Mouse (Mus musculus) kidney, adult 9 months (tissue): ENCODE data around the gene Bcar1.
A peak's percentile ranks its signal among the peaks of the same experiment; 100 is the strongest.

Experiments
- DNase-seq: peaks from one replicate; pipeline ENCODE4 v3.0.0; 2022

The Bcar1 gene

DNA sequence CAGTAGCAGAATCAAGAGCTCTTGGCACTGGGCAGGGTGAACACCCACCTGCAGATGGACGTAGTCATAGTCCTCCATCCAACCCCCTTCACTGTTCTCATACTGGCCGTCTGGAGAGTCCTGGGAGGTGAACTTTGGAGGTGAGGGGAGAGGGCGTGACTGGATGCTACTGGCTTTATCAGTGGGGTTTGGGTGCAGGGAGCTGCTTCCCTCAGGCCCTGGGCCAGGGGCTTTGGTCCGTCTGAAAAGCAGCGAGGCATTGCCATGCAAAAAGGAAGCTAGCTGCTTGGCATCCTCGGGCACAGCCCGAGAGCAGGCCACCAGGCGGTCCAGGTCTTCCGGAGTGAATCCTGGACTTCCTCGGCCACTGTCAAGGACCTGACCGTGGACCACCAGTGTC, 30.3 kb downstream of the Bcar1 start:
- no peak for DNase-seq

DNA sequence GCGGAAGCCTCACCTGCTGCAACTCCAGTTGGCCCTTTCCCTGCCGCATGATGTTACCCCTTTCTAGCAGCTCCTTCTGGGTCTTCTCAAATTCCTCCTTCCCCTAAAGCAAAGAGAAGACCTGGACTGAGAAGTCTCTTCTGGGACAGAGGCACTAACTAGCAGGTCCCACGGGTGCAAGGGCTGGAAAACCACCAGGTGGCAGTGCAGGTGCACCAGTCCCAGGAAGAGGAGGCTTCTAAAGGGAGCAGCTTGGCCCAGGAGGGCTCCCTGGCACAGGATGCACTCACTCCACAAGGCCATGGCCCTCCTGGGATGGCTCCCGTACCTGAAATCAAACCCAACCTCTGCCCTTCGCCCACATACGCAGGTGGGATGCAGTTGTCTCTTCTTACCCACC, 31.0 kb downstream of the Bcar1 start:
- DNase-seq: peak; percentile 82

DNA sequence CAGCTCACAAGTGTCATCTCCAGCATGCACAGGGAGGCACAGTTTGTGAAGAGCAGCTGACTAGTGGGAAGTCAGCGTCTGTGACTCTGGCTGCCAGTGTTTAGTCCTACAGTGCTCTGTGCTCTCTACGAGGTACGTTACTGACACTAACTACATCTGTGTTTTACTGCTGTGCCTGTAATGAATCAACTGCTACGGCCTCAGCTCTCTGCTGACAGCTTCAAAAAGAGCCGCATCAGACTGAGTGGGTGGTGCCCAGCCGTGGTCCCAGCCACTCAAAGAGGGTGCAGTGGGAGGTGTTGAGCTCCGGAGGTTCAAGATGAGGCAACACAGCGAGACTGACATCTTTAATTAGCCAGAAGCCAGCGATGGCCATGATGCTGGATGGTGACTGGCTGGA, 31.5 kb downstream of the Bcar1 start:
- DNase-seq: peak; percentile 17

- DNase-seq: peak; percentile 27
These were observed 32.7 kb downstream of the Bcar1 start for GRCm38 (mm10) chr8:111710777-111711485.

DNA sequence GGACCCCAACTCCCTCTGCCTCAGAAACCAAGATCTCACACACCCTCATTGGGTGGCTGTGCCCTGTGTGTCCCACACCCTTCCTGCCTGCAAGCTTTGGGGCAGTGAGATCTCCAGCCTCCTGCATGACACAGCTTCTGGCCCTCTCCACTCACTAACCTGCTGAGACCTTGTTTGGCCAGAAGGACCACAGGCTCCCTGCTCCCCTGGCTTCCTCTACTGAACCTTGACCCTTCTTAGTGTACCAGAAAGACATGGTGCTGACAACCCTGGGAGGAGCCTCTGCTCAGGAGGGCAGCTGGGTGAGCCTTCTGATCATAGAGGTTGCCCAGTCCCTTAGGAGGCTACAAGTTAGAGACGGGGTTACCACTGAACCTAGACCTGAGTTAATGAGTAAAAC, 34.4 kb downstream of the Bcar1 start:
- peak; percentile 94 for DNase-seq

DNA sequence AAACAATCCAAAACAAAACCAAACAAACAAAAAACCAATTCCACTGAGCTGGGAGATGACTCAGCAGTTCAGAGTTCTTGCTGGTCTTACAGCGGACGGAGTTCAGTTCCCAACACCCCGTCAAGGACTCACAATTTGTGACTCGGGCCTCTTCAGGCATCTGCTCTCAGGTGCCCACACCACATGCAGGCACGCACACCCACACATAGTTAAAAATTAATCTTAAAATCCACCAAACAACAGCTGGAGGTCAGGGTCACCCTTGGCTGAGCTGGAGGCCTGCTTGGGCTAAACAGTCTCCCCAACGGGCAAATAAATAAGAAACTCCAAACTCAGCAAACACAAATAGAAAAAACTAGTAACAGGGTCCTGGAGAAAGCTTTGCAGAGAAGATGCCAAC, 35.3 kb downstream of the Bcar1 start:
- peak; percentile 96 for DNase-seq

DNA sequence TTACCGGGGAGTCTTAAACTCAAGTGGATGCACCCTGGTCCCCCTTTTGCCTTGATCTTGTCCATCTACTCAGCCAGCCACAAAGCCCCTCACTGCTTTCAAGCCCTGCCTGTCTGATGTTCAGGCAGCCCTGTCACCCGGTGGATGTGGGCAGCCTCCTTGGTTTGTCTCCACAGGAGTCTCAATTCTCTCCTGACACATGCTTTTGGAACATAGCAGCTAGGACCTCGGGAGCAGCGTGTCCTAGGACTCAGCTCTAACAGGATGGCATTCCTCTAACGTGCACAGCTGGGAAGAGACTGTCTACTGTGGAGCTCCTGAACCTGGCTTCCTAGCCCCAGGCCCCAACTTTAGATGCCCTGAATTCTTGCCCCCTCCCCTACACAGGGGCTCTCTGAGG, 37.9 kb downstream of the Bcar1 start:
- DNase-seq: no peak

GRCm38 (mm10) chr8:111705222-111705621, 38.4 kb downstream of the Bcar1 start:
- DNase-seq: peak; percentile 13

DNA sequence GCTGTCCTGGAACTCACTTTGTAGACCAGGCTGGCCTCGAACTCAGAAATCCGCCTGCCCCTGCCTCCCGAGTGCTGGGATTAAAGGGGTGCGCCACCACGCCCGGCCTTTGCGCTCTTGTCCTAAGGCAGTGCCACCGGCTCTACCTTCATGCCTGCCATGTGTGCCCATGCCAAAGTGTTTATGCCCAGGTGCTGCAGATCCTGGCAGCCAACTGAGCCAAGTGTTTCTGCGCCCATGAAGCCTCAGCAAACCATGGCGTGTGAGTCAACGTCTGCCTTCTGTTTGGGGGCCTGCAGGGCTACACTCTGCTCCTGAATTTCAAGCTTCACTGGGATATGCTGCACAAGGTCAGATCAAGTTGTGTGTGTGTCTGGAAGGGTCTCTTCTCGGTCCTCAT, 39.0 kb downstream of the Bcar1 start:
- no peak for DNase-seq

DNA sequence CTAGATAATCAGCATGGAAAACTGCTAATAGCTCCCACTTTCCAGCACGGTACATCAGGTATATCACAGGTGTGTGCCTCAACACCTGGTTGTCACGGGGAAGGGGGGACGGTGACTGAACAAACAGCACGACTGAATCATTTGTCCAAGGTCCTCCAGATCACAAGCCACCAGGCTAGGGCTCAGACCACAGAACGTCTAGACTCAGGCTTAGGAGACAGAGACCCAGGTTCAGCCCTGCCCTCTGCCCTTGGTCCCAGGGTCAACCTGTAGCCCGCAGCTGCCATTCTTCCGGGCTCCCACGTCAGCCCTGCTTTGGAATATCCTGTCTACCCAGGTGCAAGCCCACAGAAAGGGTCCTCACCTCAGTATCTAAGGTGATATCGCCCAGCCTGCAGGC, 42.2 kb downstream of the Bcar1 start:
- DNase-seq: no peak

- no peak for DNase-seq
These were observed 42.9 kb downstream of the Bcar1 start for GRCm38 (mm10) chr8:111700740-111701139.

DNA sequence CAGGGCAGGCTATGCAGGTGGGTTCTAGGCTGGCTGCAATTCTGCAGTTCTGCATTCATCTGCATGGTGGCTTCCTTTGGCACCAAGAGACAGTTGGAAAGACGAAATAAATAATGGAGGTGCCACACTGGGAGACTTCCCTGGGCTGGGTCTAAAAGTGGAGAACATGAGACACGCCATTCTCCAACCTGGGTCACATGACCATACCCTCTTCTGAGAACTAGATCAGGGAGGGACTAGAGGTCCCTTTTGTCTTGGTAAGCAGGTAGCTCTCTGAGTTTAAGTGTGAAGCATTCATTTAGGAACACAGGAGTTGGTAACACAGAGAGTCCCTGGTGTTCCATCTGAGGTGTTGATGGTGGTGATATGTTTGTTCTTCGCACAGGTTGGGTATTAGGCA, 43.4 kb downstream of the Bcar1 start:
- DNase-seq: no peak

DNA sequence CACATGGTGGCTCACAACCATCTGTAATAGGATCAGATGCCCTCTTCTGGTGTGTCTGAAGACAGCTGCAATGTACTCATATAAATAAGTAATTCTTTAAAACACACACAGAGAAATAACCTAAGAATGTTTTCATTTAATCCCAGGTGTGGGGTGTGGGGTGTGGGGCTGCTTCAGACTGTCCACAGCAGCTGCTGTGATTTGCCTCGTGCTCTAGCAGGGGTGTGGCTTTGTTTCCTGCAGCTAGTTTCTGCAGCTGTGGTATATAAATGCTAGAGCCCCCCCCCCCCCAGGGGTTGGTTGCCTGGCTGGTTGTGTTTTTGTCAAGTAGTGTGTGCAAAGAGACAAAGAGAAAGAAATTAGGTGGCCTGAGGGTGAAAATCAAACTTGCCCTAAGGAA, 44.6 kb downstream of the Bcar1 start:
- no peak for DNase-seq

DNA sequence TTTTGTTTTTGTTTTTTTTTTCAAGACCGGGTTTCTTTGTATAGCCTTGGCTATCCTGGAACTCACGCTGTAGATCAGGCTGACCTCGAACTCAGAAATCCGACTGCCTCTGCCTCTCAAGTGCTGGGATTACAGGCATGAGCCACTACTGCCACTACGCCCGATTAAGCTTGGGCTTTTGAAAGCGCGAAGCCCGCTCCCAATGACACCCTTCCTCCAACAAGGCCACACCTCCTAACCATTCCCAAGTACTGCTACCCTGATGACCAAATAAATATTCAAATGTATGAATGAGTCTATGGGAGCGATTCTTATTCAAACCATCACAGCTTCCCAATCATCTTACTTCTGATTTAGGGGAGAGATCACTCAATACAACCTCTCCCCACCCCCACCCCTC, 46.0 kb downstream of the Bcar1 start:
- DNase-seq: no peak

- no peak for DNase-seq
These were observed 48.2 kb downstream of the Bcar1 start for GRCm38 (mm10) chr8:111695441-111695840.

- peak; percentile 64 for DNase-seq
These were observed 50.3 kb downstream of the Bcar1 start for GRCm38 (mm10) chr8:111693261-111693741.

- DNase-seq: no peak
These were observed 52.6 kb downstream of the Bcar1 start, which contains the start of gene Ctrb1 for GRCm38 (mm10) chr8:111690960-111691445. TSS of gene Ctrb1 (minus strand) at chr8:111691010.

DNA sequence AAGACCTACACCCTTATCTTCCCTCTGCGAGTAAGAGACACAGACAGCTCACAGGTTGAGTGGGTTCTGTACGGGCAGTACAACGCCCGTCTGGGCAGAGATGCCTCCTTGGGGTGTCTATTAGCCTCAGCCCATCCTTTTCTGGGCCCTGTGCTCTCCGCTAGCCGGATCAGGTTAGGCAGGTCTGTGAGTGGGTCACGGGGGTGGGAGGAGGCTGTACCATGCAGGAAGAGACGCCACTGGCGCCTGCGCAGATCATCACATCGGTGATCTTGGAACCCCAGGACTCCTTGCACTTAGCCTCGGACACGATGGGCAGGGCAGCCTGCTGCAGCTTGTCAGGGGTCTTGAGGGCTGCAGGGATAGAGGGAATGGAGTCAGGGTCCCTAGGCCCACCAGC, 56.7 kb downstream of the Bcar1 start:
- no peak for DNase-seq

GRCm38 (mm10) chr8:111682521-111682920, 61.1 kb downstream of the Bcar1 start:
- DNase-seq: no peak

- no peak for DNase-seq
These were observed 62.5 kb downstream of the Bcar1 start for GRCm38 (mm10) chr8:111681153-111681552.

DNA sequence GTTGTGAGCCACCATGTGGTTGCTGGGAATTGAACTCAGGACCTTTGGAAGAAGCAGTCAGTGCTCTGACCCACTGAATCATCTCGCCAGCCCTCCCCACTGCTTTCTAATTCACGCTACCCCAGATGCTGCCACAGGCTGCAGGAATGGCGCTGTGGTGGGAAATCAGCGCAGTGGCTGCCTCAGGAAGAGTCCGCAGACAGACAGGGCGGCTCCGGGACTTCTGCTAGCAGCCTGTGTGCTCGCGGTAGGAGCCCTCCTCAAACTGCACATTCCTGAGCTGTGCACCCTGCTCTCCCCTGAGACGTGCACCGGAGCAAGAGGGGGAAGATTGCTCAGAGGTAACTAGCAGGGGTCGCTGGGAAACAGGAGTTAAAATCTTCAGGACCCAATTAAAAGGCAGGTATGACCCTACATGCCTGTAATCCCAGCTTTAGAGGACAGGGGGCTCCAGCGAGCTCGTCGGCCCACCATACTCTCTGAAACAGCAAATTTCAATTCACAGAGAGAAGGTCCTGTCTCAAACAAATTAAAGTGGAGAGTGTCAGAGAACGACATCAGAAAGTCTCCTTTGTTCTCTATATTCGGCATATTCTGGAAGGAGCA, 63.1 kb downstream of the Bcar1 start:
- no peak for DNase-seq

GRCm38 (mm10) chr8:111678848-111679247, 64.8 kb downstream of the Bcar1 start:
- no peak for DNase-seq

DNA sequence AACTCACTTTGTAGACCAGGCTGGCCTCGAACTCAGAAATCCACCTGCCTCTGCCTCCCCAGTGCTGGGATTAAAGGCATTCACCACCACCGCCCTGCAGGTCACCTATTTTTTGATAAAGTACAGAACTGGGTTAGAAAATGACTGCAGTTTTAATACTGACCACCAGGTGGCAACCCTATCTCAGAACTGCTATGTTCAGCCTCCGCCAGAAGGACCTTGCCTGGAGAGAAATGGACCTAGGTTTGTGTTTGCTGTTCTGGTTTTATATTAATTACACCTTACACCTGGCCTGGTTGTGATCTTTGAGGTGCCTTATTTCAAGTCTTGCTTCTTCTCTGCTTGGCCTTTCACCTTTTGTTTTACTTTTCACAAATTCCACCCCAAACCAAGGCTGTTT, 65.5 kb downstream of the Bcar1 start:
- peak; percentile 86 for DNase-seq

GRCm38 (mm10) chr8:111676237-111676636, 67.4 kb downstream of the Bcar1 start:
- DNase-seq: no peak

DNA sequence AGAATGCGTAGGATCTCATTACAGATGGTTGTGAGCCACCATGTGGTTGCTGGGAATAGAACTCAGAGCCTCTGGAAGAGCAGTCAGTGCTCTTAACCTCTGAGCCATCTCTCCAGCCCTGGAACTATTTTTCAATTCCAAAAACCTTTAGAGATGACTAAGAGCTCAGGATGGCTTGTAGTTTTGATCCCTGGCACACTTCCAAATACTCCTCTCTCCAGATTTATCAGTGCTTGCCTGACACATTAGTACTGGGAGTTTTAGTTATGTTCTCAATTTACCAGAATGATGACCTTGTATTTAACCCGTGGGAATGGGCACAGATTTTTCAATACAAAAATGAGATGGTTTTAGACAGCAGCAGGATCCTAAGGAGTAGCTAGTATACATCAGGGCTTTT, 76.9 kb downstream of the Bcar1 start:
- no peak for DNase-seq
